Mouse (Mus musculus) heart, adult 9 months (tissue): ENCODE data around the gene Ei24.

Source experiments
- DNase-seq, 2 experiments: peaks; one replicate each; pipeline ENCODE4 v3.0.0; 2022; ENCODE audit warnings: low spot score in 2 of 2

The Ei24 gene

DNA sequence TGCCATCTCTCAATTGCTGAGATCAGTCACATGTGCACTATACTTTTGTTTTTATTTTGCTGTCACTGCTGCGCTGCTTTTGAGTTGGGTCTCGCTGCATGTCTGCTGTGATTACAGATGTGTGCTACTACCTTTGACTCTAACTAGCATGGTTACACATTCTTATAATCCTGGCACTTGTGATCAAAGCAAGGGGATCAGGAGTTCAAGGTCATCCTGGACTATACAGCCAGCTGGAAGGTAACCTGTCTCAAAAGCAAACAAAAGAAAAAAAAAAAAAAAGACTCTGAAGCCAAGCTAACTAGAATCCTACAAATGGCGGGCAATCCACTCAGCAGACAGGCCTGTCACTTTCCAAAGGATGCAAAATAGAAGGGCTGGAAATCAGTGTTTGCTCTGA, 5.0 kb downstream of the Ei24 start:
- DNase-seq = no peak

DNA sequence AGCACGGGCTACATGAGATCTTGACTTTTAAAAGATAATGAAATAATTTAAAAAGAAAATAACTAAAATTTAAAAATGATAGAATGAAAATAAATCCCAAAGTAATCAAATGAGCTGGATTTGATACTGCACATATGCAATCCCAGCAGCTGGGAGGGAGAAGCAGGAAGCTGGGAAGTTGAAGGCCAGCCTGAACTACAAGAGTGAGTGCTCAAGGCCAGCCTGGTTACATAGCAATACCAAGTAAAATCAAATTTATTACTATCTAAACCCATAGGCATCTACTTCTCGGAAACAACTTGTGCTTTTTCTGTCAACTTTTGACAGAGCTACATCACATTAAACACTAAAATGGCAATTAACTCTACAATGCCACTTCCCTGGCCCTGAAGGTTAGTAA, 13.3 kb downstream of the Ei24 start:
- DNase-seq = no peak

DNA sequence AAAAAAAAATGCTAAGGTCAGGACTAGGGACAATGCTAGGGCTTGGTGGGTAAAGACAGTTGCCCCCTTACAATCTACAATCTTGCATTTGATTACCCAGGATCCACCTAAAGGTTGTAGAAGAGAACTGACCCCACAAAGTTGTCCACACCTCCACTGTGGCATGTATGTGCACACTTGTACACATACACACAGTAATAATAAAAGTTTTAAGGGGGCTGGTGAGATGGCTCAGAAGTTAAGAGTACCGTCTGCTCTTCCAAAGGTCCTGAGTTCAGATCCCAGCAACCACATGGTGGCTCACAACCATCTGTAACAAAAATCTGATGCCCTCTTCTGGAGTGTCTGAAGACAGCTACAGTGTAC, 28.2 kb downstream of the Ei24 start:
- DNase-seq = no peak

DNA sequence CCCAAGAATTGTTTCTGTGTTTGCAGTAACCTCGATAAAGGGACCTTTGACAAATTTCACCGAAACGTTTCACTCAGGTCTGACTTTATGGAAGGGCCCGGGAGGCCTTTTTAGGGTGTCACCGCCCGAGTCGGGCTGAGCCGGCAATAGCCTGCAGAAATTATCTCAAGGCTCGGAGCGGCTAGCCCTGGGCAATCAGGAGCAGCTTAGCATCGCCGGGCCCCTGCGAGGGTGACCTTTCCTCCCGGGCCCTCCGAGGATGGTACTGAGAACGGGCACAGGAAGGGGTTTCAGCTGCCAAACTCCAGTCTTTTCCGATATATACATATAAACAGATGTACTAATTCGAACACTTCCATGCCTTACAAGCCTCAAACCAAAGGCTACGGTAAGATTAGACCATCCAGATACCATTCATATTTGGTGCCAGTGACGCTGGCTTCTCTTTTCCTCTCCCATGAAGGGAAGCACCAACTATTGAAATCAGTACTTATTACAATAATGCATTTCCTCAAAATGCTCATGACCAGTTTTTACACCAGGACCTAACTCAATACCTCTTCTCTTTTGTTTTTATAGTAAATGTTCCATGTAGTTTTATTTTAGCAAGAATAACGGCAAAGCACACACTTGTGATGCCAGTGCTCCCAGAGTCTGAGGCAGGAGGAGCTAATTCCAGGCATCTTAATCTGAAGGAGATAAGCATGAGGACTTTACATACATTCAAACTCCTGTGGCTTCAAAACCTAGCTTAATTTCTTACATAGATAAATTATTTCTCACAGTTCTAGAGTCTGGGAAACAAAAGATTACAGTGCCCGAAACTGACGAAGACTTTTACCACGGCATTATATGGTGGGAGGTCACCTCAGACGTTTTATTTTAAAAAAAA, 28.8 kb downstream of the Ei24 start:
- no peak for DNase-seq

DNA sequence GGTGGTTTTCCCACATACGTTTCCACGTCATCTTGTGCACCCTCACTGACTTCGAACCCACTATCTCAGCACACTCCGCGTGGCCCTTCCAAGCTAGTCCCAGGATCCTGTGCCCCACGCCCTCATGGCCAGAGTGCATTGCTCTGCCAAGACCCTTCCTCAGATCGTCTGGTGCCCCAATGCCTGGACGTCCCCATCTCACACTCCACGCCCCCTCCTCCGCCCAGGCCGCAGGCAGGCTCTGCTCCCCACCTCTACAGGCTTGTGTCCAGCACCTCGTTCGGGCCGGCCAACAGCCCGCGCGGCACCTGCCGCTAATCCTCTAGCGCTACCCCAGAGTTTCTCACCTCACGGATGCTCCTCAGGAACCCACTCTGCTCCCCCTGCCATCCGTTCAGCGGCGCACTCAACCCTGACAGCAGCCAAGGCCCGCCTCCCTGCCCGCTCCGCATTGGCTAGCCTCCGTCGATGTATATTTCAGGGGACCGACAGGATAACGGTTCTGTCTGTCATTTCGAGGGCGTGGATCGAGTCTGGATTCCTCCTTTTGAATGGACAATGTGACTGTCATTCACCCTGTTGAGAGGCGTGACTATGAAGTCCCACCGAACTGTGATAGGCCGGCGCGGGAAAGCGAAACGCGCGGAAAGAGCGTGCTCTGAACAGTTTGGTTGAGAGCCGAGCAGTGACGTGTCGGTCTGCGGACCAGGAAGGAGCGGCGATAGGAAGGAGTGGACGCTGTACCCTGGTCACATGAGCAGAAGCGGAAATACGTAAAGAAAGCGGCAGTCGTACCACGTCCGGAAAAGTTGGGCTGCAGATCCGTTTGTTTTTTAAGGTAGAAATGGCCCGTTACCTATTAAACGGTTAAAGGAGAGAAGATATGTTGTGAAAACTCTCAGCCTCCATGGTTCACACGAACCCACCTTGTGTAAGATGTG, 29.7 kb downstream of the Ei24 start, which contains the start of gene Stt3a:
Stt3a (minus strand) TSS at position 477 of the 941 bp plus-strand sequence.
- peak; percentile 99 for DNase-seq

DNA sequence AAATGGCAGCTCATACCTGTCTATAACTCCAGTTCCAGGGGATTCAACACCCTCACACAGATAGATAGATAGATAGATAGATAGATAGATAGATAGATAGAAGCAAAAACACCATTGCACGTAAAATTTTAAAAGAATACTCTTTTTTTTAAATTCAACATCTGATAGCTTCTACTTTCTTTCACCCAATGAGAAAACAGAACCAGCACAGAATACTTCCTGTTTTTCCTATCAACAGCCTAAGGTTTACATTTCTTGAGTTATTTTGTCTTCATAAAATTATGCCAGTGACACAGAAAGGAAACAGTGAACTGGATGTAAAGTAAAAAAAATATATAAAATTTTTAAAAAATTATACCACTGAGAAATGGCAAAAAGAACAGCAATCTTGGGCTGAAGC, 32.8 kb downstream of the Ei24 start:
- DNase-seq = no peak
